Mouse (Mus musculus) neural tube, postnatal 0 days (tissue): ENCODE measurements around the gene Espn. TPM values are rescaled to one million over a fixed set of nuclear protein-coding genes. Genes with fewer than 3 reads are reported as not detected.

Source experiments
- polyA plus RNA-seq: library from polyadenylated mRNA; unstranded; fragments of >200 nt; fragmentation: Nextera tagmentation; extraction: Ambion mirVana; gene quantifications from 2 replicates; pipeline ENCODE4 v1.2.1, GENCODE M21; 2015

Espn gene
- polyA plus RNA-seq, result 1.7 and 2.7 TPM in 2 replicates

GRCm38 (mm10) chr4:152151966-152152544 is at the start of gene Espn:
Gene Espn (minus strand): TSS chr4:152152371.

GRCm38 (mm10) chr4:152177537-152178343 is 25.6 kb upstream of the Espn start, which contains the start of gene Acot7:
Gene Acot7 (plus strand): TSS chr4:152178134.

DNA sequence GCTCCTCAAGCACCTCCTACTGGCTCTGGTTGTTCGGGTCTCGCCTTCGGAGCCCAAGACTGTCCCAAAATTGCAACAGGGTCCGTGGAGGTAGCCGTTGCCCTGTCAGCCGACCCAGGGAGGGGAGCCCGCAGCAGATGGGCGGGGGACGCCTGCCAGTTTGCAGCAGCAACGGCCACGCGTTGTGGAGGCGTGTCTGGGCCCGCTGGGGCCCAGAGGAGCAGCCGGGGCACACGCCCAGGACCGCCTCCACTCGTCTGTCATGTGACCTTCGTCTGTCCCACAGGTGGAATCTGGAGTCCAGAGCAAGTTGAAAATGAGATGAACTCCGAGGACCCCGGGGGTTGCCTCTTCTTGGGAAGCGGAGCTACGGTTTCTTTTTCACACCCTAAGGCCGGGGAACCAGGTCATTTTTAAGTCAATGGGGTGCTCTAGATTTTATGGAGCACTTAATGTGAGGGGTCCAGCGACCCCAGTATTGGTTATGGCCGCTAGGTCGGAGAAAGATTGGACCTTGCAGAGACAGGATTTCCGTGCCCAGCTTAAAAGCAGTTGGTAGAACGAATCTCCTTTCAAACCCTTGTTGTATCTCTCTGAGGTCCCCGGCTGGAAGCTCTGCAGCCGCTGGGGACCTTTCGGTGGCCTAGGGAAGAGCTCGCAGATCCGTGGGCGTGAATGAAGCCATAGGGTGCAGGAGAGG is 6.6 kb upstream of the Espn start, which contains the start of gene Hes2:
TSS of gene Hes2 (plus strand) at position 283 of the 700 bp plus-strand sequence.

GRCm38 (mm10) chr4:152115921-152116612 is 36.1 kb downstream of the Espn start, which contains the start of gene Tnfrsf25:
Gene Tnfrsf25 (plus strand): TSS chr4:152115934.

GRCm38 (mm10) chr4:152072121-152072601 is 80.0 kb downstream of the Espn start, which contains the start of gene Plekhg5:
Gene Plekhg5 (plus strand): TSS chr4:152072498.

Other genes with a start within 250 kb of the Espn start
- gene Dnajc11, start 218.7 kb downstream of the Espn start, polyA plus RNA-seq, result 62.2 and 65.8 TPM in 2 replicates
- 40.0 and 49.2 TPM in 2 replicates for gene Thap3, start 163.4 kb downstream of the Espn start, polyA plus RNA-seq
- gene Phf13, start 156.1 kb downstream of the Espn start, polyA plus RNA-seq, result 17.9 and 19.1 TPM in 2 replicates
- gene Klhl21, start 143.6 kb downstream of the Espn start, polyA plus RNA-seq, result 5.3 and 5.5 TPM in 2 replicates
- gene Zbtb48, start 124.7 kb downstream of the Espn start, polyA plus RNA-seq, result 11.9 and 13.2 TPM in 2 replicates
- 1.9 and 2.0 TPM in 2 replicates for gene Tas1r1, start 113.8 kb downstream of the Espn start, polyA plus RNA-seq
- 19.8 and 21.2 TPM in 2 replicates for gene Nol9, start 113.0 kb downstream of the Espn start, polyA plus RNA-seq
- gene Plekhg5, start 79.9 kb downstream of the Espn start, polyA plus RNA-seq, result 14.7 and 16.2 TPM in 2 replicates
- gene Tnfrsf25, start 36.4 kb downstream of the Espn start, polyA plus RNA-seq, result 0.79 and 0.90 TPM in 2 replicates
- not detected in 2 replicates for gene Hes2, start 6.5 kb upstream of the Espn start, polyA plus RNA-seq
- 458 and 500 TPM in 2 replicates for gene Acot7, start 25.8 kb upstream of the Espn start, polyA plus RNA-seq
- 30.5 and 31.0 TPM in 2 replicates for gene Gpr153, start 121.9 kb upstream of the Espn start, polyA plus RNA-seq
- 0.40 and 0.48 TPM in 2 replicates for gene Hes3, start 139.3 kb upstream of the Espn start, polyA plus RNA-seq
- 15.4 and 21.5 TPM in 2 replicates for gene Icmt, start 144.9 kb upstream of the Espn start, polyA plus RNA-seq
- 5.1 and 6.9 TPM in 2 replicates for gene Rnf207, start 166.6 kb upstream of the Espn start, polyA plus RNA-seq
- gene Rpl22, start 173.4 kb upstream of the Espn start, polyA plus RNA-seq, result 142 and 171 TPM in 2 replicates
- 63.4 and 67.5 TPM in 2 replicates for gene Chd5, start 186.3 kb upstream of the Espn start, polyA plus RNA-seq